Mouse (Mus musculus) neural tube, embryonic 15.5 days (tissue): Measurements from ENCODE around the gene Arg1. TPM values are rescaled to one million over a fixed set of nuclear protein-coding genes. Genes with fewer than 3 reads are reported as not detected.

Source experiments
- ATAC-seq: fragments of 200-750 bp; cut with Nextera tagmentation; 2 replicates; pipeline ENCODE4 v1.8.0; 2017; ENCODE audit warnings: mild to moderate bottlenecking, moderate TSS enrichment, moderate library complexity; ENCODE audit not compliant: low FRiP score
- H3K27ac ChIP-seq: fragments of 300-500 bp; sonication (generic); replicated peaks from 2 replicates; pipeline ENCODE4 v1.5.1; 2015; ENCODE audit warnings: mild to moderate bottlenecking, inconsistent platforms
- H3K27me3 ChIP-seq: fragments of 300-500 bp; sonication (generic); replicated peaks from 2 replicates; pipeline ENCODE4 v1.6.1; 2015; ENCODE audit warnings: inconsistent platforms
- H3K36me3 ChIP-seq: fragments of 300-500 bp; sonication (generic); 2 replicates; pipeline ENCODE4 v1.6.1; 2015; ENCODE audit warnings: inconsistent platforms
- H3K4me1 ChIP-seq: fragments of 300-500 bp; sonication (generic); 2 replicates; pipeline ENCODE4 v1.6.1; 2015; ENCODE audit warnings: inconsistent platforms
- H3K4me2 ChIP-seq: fragments of 300-500 bp; sonication (generic); 2 replicates; pipeline ENCODE4 v1.6.1; 2015; ENCODE audit warnings: inconsistent platforms, mild to moderate bottlenecking, moderate library complexity
- H3K4me3 ChIP-seq: fragments of 300-500 bp; sonication (generic); replicated peaks from 2 replicates; pipeline ENCODE4 v1.5.1; 2015; ENCODE audit warnings: mild to moderate bottlenecking, inconsistent platforms
- H3K9ac ChIP-seq: fragments of 300-500 bp; sonication (generic); replicated peaks from 2 replicates; pipeline ENCODE4 v1.6.1; 2015; ENCODE audit warnings: mild to moderate bottlenecking, inconsistent platforms
- H3K9me3 ChIP-seq: fragments of 300-500 bp; sonication (generic); replicated peaks from 2 replicates; pipeline ENCODE4 v1.6.1; 2016; ENCODE audit warnings: inconsistent platforms
- WGBS: fragments of 180-500 bp; shearing (Covaris S2); methylation state at CpG from one replicate; pipeline ENCODE4 v1.1.7; 2015; ENCODE audit warnings: mixed read lengths; 5-methylcytosine and 5-hydroxymethylcytosine counted together
- microRNA-seq: library from miRNA; unstranded; fragments of <30 nt; microRNA quantifications from one replicate; pipeline ENCODE4, GENCODE M21; 2017
- polyA plus RNA-seq: library from polyadenylated mRNA; unstranded; fragments of >200 nt; fragmentation: Nextera tagmentation; extraction: Ambion mirVana; gene quantifications from 2 replicates; pipeline ENCODE4 v1.2.1, GENCODE M21; 2015

Gene Arg1
- polyA plus RNA-seq, 1 experiment from 2014 or later: 3.8 TPM

DNA sequence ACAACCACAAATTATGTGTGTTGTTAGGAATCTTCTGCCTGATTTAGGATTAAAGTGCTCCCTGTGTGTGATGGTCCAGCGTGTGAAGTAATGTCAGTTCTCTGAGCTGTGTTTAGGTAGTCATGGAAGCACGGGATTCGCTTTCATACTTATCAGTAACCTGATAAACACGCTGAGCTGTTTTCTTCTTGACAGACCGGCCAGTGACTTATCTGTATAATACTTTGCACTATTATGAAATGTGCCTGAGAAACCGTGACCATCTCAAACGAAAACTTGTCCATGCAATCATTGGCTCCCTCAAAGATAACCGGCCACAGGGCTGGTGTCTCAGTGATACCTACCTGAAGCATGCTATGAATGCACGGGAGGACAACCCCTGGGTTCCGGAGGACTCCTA is 21.7 kb downstream of the Arg1 start:
- Histone ChIP-seq H3K27ac (no peak overlapping the region), H3K4me1 (no peaks in the 10 kb centered on the region), H3K36me3 (peaks cover 95% of the 10 kb centered on the region), H3K9me3 (no peaks in the 10 kb centered on the region), H3K27me3 (no peaks in the 10 kb centered on the region), H3K4me2 (no peak overlapping the region), H3K4me3 (no peak overlapping the region), H3K9ac (no peak overlapping the region)
- 96% methylated on average over 10 of the region's 10 CpGs for WGBS
- ATAC-seq: no peak

DNA sequence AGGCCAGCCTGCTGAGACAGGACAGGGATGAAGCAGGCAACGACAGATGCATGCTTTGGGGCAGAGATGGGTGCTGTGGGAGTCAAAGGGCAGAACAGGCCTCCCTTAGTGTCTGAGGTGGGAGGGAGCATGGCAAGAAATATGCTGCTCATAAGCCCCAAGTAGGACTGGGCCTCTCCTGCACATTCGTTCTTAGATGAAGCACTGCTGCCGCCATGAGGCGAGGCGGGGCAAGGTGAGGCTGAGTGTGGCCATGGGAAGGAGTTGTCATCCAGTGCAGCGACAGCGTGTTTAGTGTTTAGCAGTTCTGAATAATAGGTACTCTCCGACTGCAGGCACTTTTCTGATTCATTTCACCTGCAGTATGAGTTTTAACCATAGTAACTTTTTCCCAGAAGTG is 31.4 kb downstream of the Arg1 start:
- no peaks in the 10 kb centered on the region for H3K9me3 ChIP-seq
- no peak overlapping the region for H3K4me2 ChIP-seq
- 89% methylated on average over 8 of the region's 8 CpGs for WGBS
- no peak overlapping the region for H3K9ac ChIP-seq
- no peaks in the 10 kb centered on the region for H3K4me1 ChIP-seq
- no peak overlapping the region for H3K27ac ChIP-seq
- no peak for ATAC-seq
- H3K4me3 ChIP-seq: no peak overlapping the region
- H3K36me3 ChIP-seq: peaks cover 79% of the 10 kb centered on the region
- H3K27me3 ChIP-seq: no peaks in the 10 kb centered on the region

DNA sequence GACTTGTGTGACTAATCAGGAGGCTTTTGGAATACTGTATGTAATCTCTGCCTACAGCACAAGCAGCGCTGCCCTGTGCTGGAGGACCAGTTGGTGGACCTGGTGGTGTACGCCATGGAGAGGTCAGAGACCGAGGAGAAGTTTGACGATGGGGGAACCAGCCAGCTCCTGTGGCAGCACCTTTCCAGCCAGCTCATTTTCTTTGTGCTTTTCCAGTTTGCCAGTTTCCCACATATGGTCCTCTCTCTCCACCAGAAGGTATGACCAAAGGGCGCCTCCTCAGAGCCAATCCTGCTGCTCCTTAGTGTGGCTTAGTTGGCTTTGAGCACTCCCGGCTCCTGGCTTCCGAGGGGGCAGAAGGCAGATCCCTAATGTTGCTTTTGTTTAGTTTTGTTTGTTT is 38.9 kb downstream of the Arg1 start:
- H3K9ac ChIP-seq: no peak overlapping the region
- H3K36me3 ChIP-seq: peaks cover 66% of the 10 kb centered on the region
- H3K27me3 ChIP-seq: no peaks in the 10 kb centered on the region
- no peaks in the 10 kb centered on the region for H3K4me1 ChIP-seq
- no peak overlapping the region for H3K4me2 ChIP-seq
- no peaks in the 10 kb centered on the region for H3K9me3 ChIP-seq
- ATAC-seq: no peak
- H3K4me3 ChIP-seq: no peak overlapping the region
- 98% methylated on average over 7 of the region's 7 CpGs for WGBS
- H3K27ac ChIP-seq: no peak overlapping the region

DNA sequence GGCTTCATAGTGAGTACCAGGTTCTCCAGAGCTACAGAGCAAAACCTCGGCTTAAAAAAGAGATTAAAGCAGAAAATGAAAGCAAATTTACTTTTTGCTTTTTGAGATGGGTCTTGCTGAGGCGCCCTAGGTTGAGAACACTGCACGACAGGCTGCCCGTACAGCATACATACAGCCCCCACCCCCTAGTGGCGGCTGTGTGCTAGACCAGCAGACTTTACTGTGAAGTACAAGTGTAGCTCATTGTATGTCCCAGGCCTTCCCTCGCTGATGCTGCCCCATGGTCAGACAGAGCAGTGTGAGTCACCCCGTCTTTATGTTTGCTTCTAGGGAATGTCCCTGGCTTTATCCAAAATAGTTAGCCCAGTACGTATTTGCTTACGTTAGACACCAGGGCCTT is 41.3 kb downstream of the Arg1 start:
- Histone ChIP-seq H3K36me3 (peaks cover 72% of the 10 kb centered on the region), H3K9me3 (no peaks in the 10 kb centered on the region), H3K4me1 (no peaks in the 10 kb centered on the region), H3K27ac (no peak overlapping the region), H3K4me2 (no peak overlapping the region), H3K4me3 (no peak overlapping the region), H3K27me3 (no peaks in the 10 kb centered on the region), H3K9ac (no peak overlapping the region)
- no peak for ATAC-seq
- WGBS: 84% methylated on average over 9 of the region's 9 CpGs

DNA sequence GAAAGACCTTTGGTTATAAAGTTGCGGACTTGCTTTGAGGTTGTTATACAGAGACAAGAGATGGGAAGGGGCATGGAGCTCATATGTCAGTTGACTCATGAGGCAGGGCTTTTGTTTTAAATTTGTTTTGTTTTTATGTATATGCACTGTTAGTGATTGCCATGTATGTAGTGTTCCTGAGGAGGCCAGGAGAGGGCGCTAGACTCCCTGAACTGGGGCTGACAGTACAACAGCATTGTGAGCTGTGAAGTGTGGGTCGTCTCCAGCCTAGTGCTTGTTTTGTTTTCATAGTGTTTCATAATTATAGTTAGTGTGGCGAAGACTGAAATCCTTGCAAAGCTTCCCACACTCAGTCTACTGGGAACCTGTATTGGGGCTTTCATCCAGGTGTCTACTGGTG is 53.7 kb downstream of the Arg1 start:
- peaks cover 6% of the 10 kb centered on the region for H3K4me1 ChIP-seq
- no peak overlapping the region for H3K27ac ChIP-seq
- no peak for ATAC-seq
- H3K4me2 ChIP-seq: no peak overlapping the region
- H3K9me3 ChIP-seq: no peaks in the 10 kb centered on the region
- H3K9ac ChIP-seq: no peak overlapping the region
- WGBS: 82% methylated on average over 4 of the region's 4 CpGs
- no peaks in the 10 kb centered on the region for H3K27me3 ChIP-seq
- H3K4me3 ChIP-seq: no peak overlapping the region
- H3K36me3 ChIP-seq: peaks cover 62% of the 10 kb centered on the region

DNA sequence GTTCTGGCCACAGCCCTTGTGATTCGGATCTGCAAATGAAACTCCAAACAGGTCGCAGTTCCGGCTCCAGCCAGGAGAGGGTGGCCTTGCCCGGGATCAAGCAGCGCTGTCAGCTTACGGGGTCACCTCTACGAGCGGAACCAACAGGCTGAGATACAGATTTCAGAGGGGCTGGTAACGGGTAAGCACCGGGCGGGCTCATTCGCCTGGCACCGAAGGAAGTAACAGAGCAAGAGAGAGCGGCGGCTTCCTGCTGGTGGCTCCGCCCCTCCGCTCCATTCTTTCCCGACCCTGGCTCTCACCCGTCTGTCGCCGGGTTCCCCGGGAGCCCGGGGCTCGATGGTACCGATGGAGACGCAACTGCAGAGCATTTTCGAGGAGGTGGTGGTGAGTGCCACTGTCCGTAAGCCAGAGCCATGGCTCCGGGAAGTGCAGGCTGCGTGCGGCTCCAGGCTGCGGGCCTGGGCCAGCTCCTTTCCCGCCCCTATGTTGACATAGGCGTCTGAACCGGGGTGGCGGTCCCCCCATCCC is 57.5 kb downstream of the Arg1 start, which contains the start of gene Med23:
TSS of gene Med23 (plus strand) at position 227 of the 531 bp plus-strand sequence.
- peaks cover 6% of the 10 kb centered on the region for H3K4me1 ChIP-seq
- no peaks in the 10 kb centered on the region for H3K9me3 ChIP-seq
- peaks cover 28% of the 10 kb centered on the region for H3K36me3 ChIP-seq
- peak within 1 kb of the TSS; percentile 76 for H3K27ac ChIP-seq
- peak within 1 kb of the TSS; percentile 65 for H3K4me2 ChIP-seq
- ATAC-seq: peak; percentile 100
- no peaks in the 10 kb centered on the region for H3K27me3 ChIP-seq
- H3K4me3 ChIP-seq: peak within 1 kb of the TSS; percentile 96
- under 1% methylated on average over 36 of the region's 36 CpGs for WGBS
- H3K9ac ChIP-seq: peak within 1 kb of the TSS; percentile 95

Small RNA genes within 50 kb of the gene (microRNA-seq; reads per million reads assigned to microRNA genes)
- gene Mir6905: not detected

Other genes with a start within 250 kb of the Arg1 start
- 3.4 and 3.6 TPM in 2 replicates for gene Enpp1, start 215.3 kb downstream of the Arg1 start, polyA plus RNA-seq
- 3.7 and 4.8 TPM in 2 replicates for gene Enpp3, start 84.7 kb downstream of the Arg1 start, polyA plus RNA-seq
- 21.6 and 22.0 TPM in 2 replicates for gene Med23, start 57.5 kb downstream of the Arg1 start, polyA plus RNA-seq